ENCODE assay signal across 10 mouse cellular contexts in genomic region chr11:121652547-121653305, GRCm38 (mm10). TPM values are rescaled to one million over a fixed set of nuclear protein-coding genes. Genes with fewer than 3 reads are reported as not detected.
DNase-seq lines count a peak whose midpoint lies in the region; ATAC-seq and TF ChIP-seq lines count a peak whose summit lies in the region.
"Had no signal": no experiment of that assay in that cellular context is flagged by ENCODE, and none has a peak within 500 bp of the region (broad histone marks: within the 10 kb centered on the region; RNA-seq: fewer than 3 reads in every experiment).

No protein-coding gene starts in this region.

- no peaks in the 10 kb centered on the region for H3K9me3 ChIP-seq in kidney, embryonic 15.5 days (replicated peaks)
- H3K9me3 ChIP-seq in MEL (replicated peaks; ENCODE audit: insufficient read depth, low read length): no peaks in the 10 kb centered on the region
- no peaks in the 10 kb centered on the region for H3K9me3 ChIP-seq in heart, embryonic 10.5 days
- H3K9me3 ChIP-seq: midbrain, embryonic 12.5 days had no signal

- H3K9ac ChIP-seq in kidney, embryonic 15.5 days: no peak overlapping the region
- no peak overlapping the region for H3K9ac ChIP-seq in MEL (ENCODE audit: control insufficient read depth, low read depth, low read length, poor library complexity, severe bottlenecking)
- H3K9ac ChIP-seq: midbrain, embryonic 12.5 days had no signal

- H3K27me3 ChIP-seq in kidney, embryonic 15.5 days: no peaks in the 10 kb centered on the region
- H3K27me3 ChIP-seq in MEL (ENCODE audit: control insufficient read depth in 1 of 2, insufficient read depth in 2 of 2, low read length in 2 of 2): no peaks in the 10 kb centered on the region
- no peaks in the 10 kb centered on the region for H3K27me3 ChIP-seq in heart, embryonic 10.5 days (ENCODE audit: insufficient read depth, poor library complexity, severe bottlenecking)
- H3K27me3 ChIP-seq: midbrain, embryonic 12.5 days had no signal

- no peak for TF ChIP-seq POLR2A in MEL (IDR thresholded peaks at IDR 0.05; ENCODE audit: control insufficient read depth in 1 of 2, insufficient read depth in 1 of 2, low read depth in 1 of 2, low read length in 2 of 2, poor library complexity in 1 of 2)

- 0 out of 2 replicates have a peak, but pooled peaks cover 6% of the 10 kb centered on the region for H3K36me3 ChIP-seq in kidney, embryonic 15.5 days
- peaks cover 0 to 14% of the 10 kb centered on the region in 2 experiments; a peak in 2 of 4 replicates for H3K36me3 ChIP-seq in MEL (ENCODE audit: control insufficient read depth in 1 of 2, insufficient read depth in 2 of 2, low read length in 2 of 2)
- H3K36me3 ChIP-seq in heart, embryonic 10.5 days: peaks cover 12% of the 10 kb centered on the region; the same call in 1 of the 2 replicates
- H3K36me3 ChIP-seq: midbrain, embryonic 12.5 days had no signal

- TF ChIP-seq CTCF in MEL (IDR thresholded peaks at IDR 0.05 in 2 of 3, conservative IDR thresholded peaks at IDR 0.05 in 1 of 3; ENCODE audit: control insufficient read depth in 1 of 3, insufficient read depth in 1 of 3, low read depth in 2 of 3, low read length in 3 of 3, poor library complexity in 1 of 3, severe bottlenecking in 1 of 3): peak; percentile 67 to 90 (median 90)

- peak; percentile 83 for DNase-seq in kidney, adult 18-20 months
- DNase-seq in MEL (ENCODE audit: low read depth, low spot score): peak; percentile 80
- peak; percentile 68 for DNase-seq in cerebellum, adult 9-10 months
- DNase-seq in heart, embryonic 10.5 days (ENCODE audit: low spot score): peak; percentile 68
- peak; percentile 30 to 44 for DNase-seq in left cerebral cortex, postnatal 36 days (ENCODE audit: low spot score in 2 of 2)
- DNase-seq in ovary, postnatal 14 days (ENCODE audit: low spot score): peak; percentile 62
- DNase-seq in thymus, postnatal 14 days: peak; percentile 81

- no peak overlapping the region for H3K27ac ChIP-seq in kidney, embryonic 15.5 days
- H3K27ac ChIP-seq in MEL (ENCODE audit: control insufficient read depth, low read depth, low read length): no peak overlapping the region
- H3K27ac ChIP-seq in heart, embryonic 10.5 days: no peak overlapping the region
- H3K27ac ChIP-seq: midbrain, embryonic 12.5 days had no signal

- no peak overlapping the region for H3K4me3 ChIP-seq in kidney, embryonic 15.5 days (replicated peaks)
- no peak overlapping the region for H3K4me3 ChIP-seq in MEL (ENCODE audit: control insufficient read depth in 1 of 2, insufficient read depth in 1 of 2, low read depth in 2 of 2, low read length in 2 of 2)
- H3K4me3 ChIP-seq in heart, embryonic 10.5 days: no peak overlapping the region
- H3K4me3 ChIP-seq: erythroblast, embryonic 14.5 days; midbrain, embryonic 12.5 days had no signal

- no peak for TF ChIP-seq EP300 in MEL (IDR thresholded peaks at IDR 0.05; ENCODE audit: low read depth in 1 of 2, low read length in 2 of 2)

- intact Hi-C loops in left cerebral cortex, postnatal 36 days (cut with DNase I): no loop called here

- H3K79me2 ChIP-seq in MEL (ENCODE audit: control insufficient read depth, insufficient read depth, low read length, poor library complexity): no peaks in the 10 kb centered on the region

- no peak for ATAC-seq in kidney, embryonic 15.5 days (replicated peaks; ENCODE audit: low FRiP score)

- TF ChIP-seq RAD21 in MEL (IDR thresholded peaks at IDR 0.05; ENCODE audit: low read depth, low read length): peak; percentile 80

- WGBS in kidney, embryonic 15.5 days: 57% methylated on average over 10 of the region's 10 CpGs
- 63% methylated on average over 10 of the region's 10 CpGs for WGBS in heart, embryonic 10.5 days

- H3K4me2 ChIP-seq in kidney, embryonic 15.5 days: no peak overlapping the region
- H3K4me2 ChIP-seq: midbrain, embryonic 12.5 days had no signal

- no peaks in the 10 kb centered on the region for H3K4me1 ChIP-seq in kidney, embryonic 15.5 days
- peaks cover 10 to 14% of the 10 kb centered on the region in 2 experiments for H3K4me1 ChIP-seq in MEL (ENCODE audit: control insufficient read depth in 1 of 2, insufficient read depth in 2 of 2, low read length in 2 of 2)
- H3K4me1 ChIP-seq in heart, embryonic 10.5 days: peaks cover 7% of the 10 kb centered on the region; the same call in 1 of the 2 replicates
- H3K4me1 ChIP-seq: midbrain, embryonic 12.5 days had no signal

TF ChIP-seq in MEL, 35 proteins besides CTCF, POLR2A, EP300 and RAD21:
- TF ChIP-seq MAZ (IDR thresholded peaks at IDR 0.05; ENCODE audit: low read depth, low read length): 0 out of 2 replicates have a peak, but pooled peaks have one; percentile 24
- TF ChIP-seq BHLHE40 (IDR thresholded peaks at IDR 0.05; ENCODE audit: borderline replicate concordance, low read depth, low read length): 0 out of 2 replicates have a peak, but pooled peaks have one; percentile 3
- no peak for TF ChIP-seq CHD1 (IDR thresholded peaks at IDR 0.05; ENCODE audit: low read depth, low read length)
- peak; percentile 95 for TF ChIP-seq SMC3 (IDR thresholded peaks at IDR 0.05; ENCODE audit: low read depth, low read length)
- TF ChIP-seq ZC3H11A (IDR thresholded peaks at IDR 0.05; ENCODE audit: low read depth, low read length): peak; percentile 83
- TF ChIP-seq CHD2 (IDR thresholded peaks at IDR 0.05; ENCODE audit: low read length): no peak
- TF ChIP-seq E2F4 (IDR thresholded peaks at IDR 0.05; ENCODE audit: borderline replicate concordance, low read depth, low read length): no peak
- TF ChIP-seq ELF1 (IDR thresholded peaks at IDR 0.05; ENCODE audit: low read depth, low read length): peak; percentile 52; the same call in 1 of the 2 replicates
- 0 out of 2 replicates have a peak, but pooled peaks have one; percentile 32 for TF ChIP-seq SIN3A (IDR thresholded peaks at IDR 0.05; ENCODE audit: low read length)

RNA-seq across cellular contexts. Expression of gene B3gntl1, which starts 20.2 kb away (rescaled TPM):
- 7.0 and 8.0 TPM in 2 replicates for polyA plus RNA-seq in kidney, embryonic 15.5 days (2015; fragmentation: Nextera tagmentation; extraction: Ambion mirVana)
- 3.6 and 4.7 TPM in 2 replicates for total RNA-seq in MEL (2012; rRNA removed)
- polyA plus RNA-seq in MEL (2012; ENCODE audit: insufficient read depth in 1 of 2, insufficient read length in 2 of 2, low read depth in 1 of 2, low replicate concordance in 2 of 2, missing spikeins in 1 of 2): 1 to 10 TPM in 1 of 2 experiments, not detected in 1; 5.6 TPM
- polyA plus RNA-seq in heart, embryonic 10.5 days (2016; fragmentation: Nextera tagmentation; extraction: Ambion mirVana): 7.4 and 9.7 TPM in 2 replicates
- total RNA-seq in left cerebral cortex, postnatal 36 days (2021): 1 to 10 TPM; 6.5 to 7.6 TPM
- polyA plus RNA-seq: erythroblast, embryonic 14.5 days had no signal

RNA-seq across cellular contexts. Expression of gene Metrnl, which starts 48.6 kb away (rescaled TPM):
- 23.3 and 24.2 TPM in 2 replicates for polyA plus RNA-seq in kidney, embryonic 15.5 days (2015; fragmentation: Nextera tagmentation; extraction: Ambion mirVana)
- 2.7 TPM in 2 replicates for total RNA-seq in MEL (2012; rRNA removed)
- 1 to 10 TPM in 1 of 2 experiments, not detected in 1; 2.9 TPM for polyA plus RNA-seq in MEL (2012; ENCODE audit: insufficient read depth in 1 of 2, insufficient read length in 2 of 2, low read depth in 1 of 2, low replicate concordance in 2 of 2, missing spikeins in 1 of 2)
- 6.3 and 6.4 TPM in 2 replicates for polyA plus RNA-seq in heart, embryonic 10.5 days (2016; fragmentation: Nextera tagmentation; extraction: Ambion mirVana)
- 10 to 100 TPM in 1 of 2 experiments, 1 to 10 TPM in 1; 8.6 to 14.5 TPM for total RNA-seq in left cerebral cortex, postnatal 36 days (2021)
